Mouse (Mus musculus) forebrain, embryonic 13.5 days (tissue): ENCODE measurements at regions not wholly inside any gene's neighbourhood (a gene's known extent, or its start where the extent isn't known, plus 50 kb on each side); places are given as distances from the start of the nearest gene placed in this dataset.

Source experiments
- ATAC-seq: fragments of 200-750 bp; cut with Nextera tagmentation; 2 replicates; pipeline ENCODE4 v1.8.0; 2017
- H3K27ac ChIP-seq: fragments of 300-500 bp; sonication (generic); 2 replicates; pipeline ENCODE4 v1.5.1; 2015; ENCODE audit warnings: inconsistent platforms, mild to moderate bottlenecking, moderate library complexity
- H3K27me3 ChIP-seq: fragments of 300-500 bp; sonication (generic); 2 replicates; pipeline ENCODE4 v1.6.1; 2015; ENCODE audit warnings: mild to moderate bottlenecking, inconsistent platforms
- H3K36me3 ChIP-seq: fragments of 300-500 bp; sonication (generic); 2 replicates; pipeline ENCODE4 v1.6.1; 2015; ENCODE audit warnings: mild to moderate bottlenecking, inconsistent platforms; ENCODE audit not compliant: poor library complexity, severe bottlenecking
- H3K4me1 ChIP-seq: fragments of 300-500 bp; sonication (generic); 2 replicates; pipeline ENCODE4 v1.6.1; 2015; ENCODE audit warnings: inconsistent platforms
- H3K4me2 ChIP-seq: fragments of 300-500 bp; sonication (generic); 2 replicates; pipeline ENCODE4 v1.6.1; 2015; ENCODE audit warnings: inconsistent platforms, mild to moderate bottlenecking, moderate library complexity
- H3K4me3 ChIP-seq: fragments of 300-500 bp; sonication (generic); 2 replicates; pipeline ENCODE4 v1.5.1; 2015; ENCODE audit warnings: mild to moderate bottlenecking, inconsistent platforms
- H3K9ac ChIP-seq: fragments of 300-500 bp; sonication (generic); 2 replicates; pipeline ENCODE4 v1.6.1; 2015; ENCODE audit warnings: mild to moderate bottlenecking, inconsistent platforms
- H3K9me3 ChIP-seq: fragments of 300-500 bp; sonication (generic); replicated peaks from 2 replicates; pipeline ENCODE4 v1.6.1; 2016; ENCODE audit warnings: inconsistent platforms
- WGBS: fragments of 180-500 bp; shearing (Covaris S2); methylation state at CpG from one replicate; pipeline ENCODE4 v1.1.7; 2015; 5-methylcytosine and 5-hydroxymethylcytosine counted together

GRCm38 (mm10) chr3:112733205-112733604 is 525.4 kb downstream of the Amy2a5 start:
- no peak for ATAC-seq
- Histone ChIP-seq H3K9me3 (no peaks in the 10 kb centered on the region), H3K27ac (no peak overlapping the region), H3K9ac (no peak overlapping the region), H3K4me3 (no peak overlapping the region), H3K36me3 (no peaks in the 10 kb centered on the region), H3K27me3 (no peaks in the 10 kb centered on the region), H3K4me1 (no peaks in the 10 kb centered on the region), H3K4me2 (no peak overlapping the region)
- 59% methylated on average over 5 of the region's 5 CpGs for WGBS

- ATAC-seq = peak; percentile 58
These were observed 559.0 kb downstream of the Amy2a5 start for GRCm38 (mm10) chr3:112699531-112700125.

GRCm38 (mm10) chr3:112688151-112688550 is 570.5 kb downstream of the Amy2a5 start:
- no peak for ATAC-seq
- no peaks in the 10 kb centered on the region for H3K4me1 ChIP-seq
- no peaks in the 10 kb centered on the region for H3K9me3 ChIP-seq

More at GRCm38 (mm10) chr3:112699531-112700125, 559.0 kb downstream of the Amy2a5 start:
- Histone ChIP-seq H3K36me3 (no peaks in the 10 kb centered on the region), H3K27ac (no peak overlapping the region), H3K9me3 (no peaks in the 10 kb centered on the region), H3K4me2 (no peak overlapping the region), H3K4me3 (no peak overlapping the region), H3K4me1 (0 out of 2 replicates have a peak, but pooled peaks cover 5% of the 10 kb centered on the region), H3K27me3 (no peaks in the 10 kb centered on the region), H3K9ac (no peak overlapping the region)
- WGBS = 50% methylated on average over 2 of the region's 2 CpGs

GRCm38 (mm10) chr3:112638581-112638980 is 620.1 kb downstream of the Amy2a5 start:
- Histone ChIP-seq H3K27me3 (no peaks in the 10 kb centered on the region), H3K4me3 (no peak overlapping the region), H3K36me3 (no peaks in the 10 kb centered on the region), H3K9me3 (no peaks in the 10 kb centered on the region), H3K4me1 (no peaks in the 10 kb centered on the region), H3K27ac (no peak overlapping the region), H3K9ac (no peak overlapping the region), H3K4me2 (no peak overlapping the region)
- ATAC-seq = no peak
- 85% methylated on average over 2 of the region's 2 CpGs for WGBS

More at GRCm38 (mm10) chr3:112688151-112688550, 570.5 kb downstream of the Amy2a5 start:
- H3K27ac ChIP-seq = no peak overlapping the region
- no peaks in the 10 kb centered on the region for H3K27me3 ChIP-seq
- H3K9ac ChIP-seq = no peak overlapping the region
- no peaks in the 10 kb centered on the region for H3K36me3 ChIP-seq
- no peak overlapping the region for H3K4me2 ChIP-seq
- 26% methylated on average over 1 of the region's 1 CpGs for WGBS
- no peak overlapping the region for H3K4me3 ChIP-seq

GRCm38 (mm10) chr3:112603470-112603869 is 655.2 kb downstream of the Amy2a5 start:
- Histone ChIP-seq H3K27ac (no peak overlapping the region), H3K4me2 (no peak overlapping the region), H3K9me3 (no peaks in the 10 kb centered on the region), H3K27me3 (no peaks in the 10 kb centered on the region), H3K4me1 (no peaks in the 10 kb centered on the region), H3K4me3 (no peak overlapping the region), H3K9ac (no peak overlapping the region), H3K36me3 (no peaks in the 10 kb centered on the region)
- WGBS = 94% methylated on average over 1 of the region's 1 CpGs
- no peak for ATAC-seq

GRCm38 (mm10) chr3:112582314-112582713 is 676.3 kb downstream of the Amy2a5 start:
- H3K4me2 ChIP-seq = no peak overlapping the region
- no peaks in the 10 kb centered on the region for H3K36me3 ChIP-seq
- no peak overlapping the region for H3K27ac ChIP-seq
- H3K9ac ChIP-seq = no peak overlapping the region
- no peak overlapping the region for H3K4me3 ChIP-seq
- no peaks in the 10 kb centered on the region for H3K4me1 ChIP-seq
- WGBS = 88% methylated on average over 1 of the region's 1 CpGs
- no peak for ATAC-seq
- no peaks in the 10 kb centered on the region for H3K9me3 ChIP-seq
- no peaks in the 10 kb centered on the region for H3K27me3 ChIP-seq
